Mouse (Mus musculus) ES-Bruce4 (cell line): ENCODE results near the gene F8a.
"Not testable (repeated sequence)": the region's sequence is repeated elsewhere in the genome, so short reads cannot be mapped to it uniquely, and the experiment has no call there.

Experiments
- CTCF ChIP-seq: IDR thresholded peaks from one replicate; pipeline ENCODE4 v1.8.1; 2011; ENCODE audit warnings: low read depth, low read length
- POLR2A ChIP-seq: IDR thresholded peaks from one replicate; pipeline ENCODE4 v1.8.1; 2011; ENCODE audit warnings: low read length; ENCODE audit not compliant: insufficient read depth

DNA sequence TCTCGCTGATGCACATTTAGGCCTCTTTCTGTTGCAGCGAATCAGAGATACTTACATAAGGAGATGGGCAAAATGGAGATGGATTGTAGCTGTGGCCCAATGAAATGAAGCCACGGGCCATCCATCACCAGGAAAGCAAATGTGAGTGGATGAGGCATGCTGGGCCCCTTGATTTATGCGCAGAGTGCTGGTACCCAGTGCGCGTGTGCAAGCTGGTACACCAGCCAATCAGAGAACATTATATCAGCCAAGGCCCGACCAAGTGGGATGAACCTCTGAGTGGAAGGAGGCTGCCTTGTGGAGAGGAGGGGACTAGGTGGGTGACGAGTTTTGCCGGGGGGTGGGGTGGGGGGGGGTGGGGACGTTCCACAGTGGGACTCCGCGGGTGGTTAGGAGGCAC is 36.2 kb upstream of the F8a start, which contains the start of gene Xlr3b:
- not testable (repeated sequence) for TF ChIP-seq POLR2A, CTCF
